Mouse (Mus musculus): ENCODE data around the gene Ccdc51. TPM values are rescaled to one million over a fixed set of nuclear protein-coding genes. Genes with fewer than 3 reads are reported as not detected.

Gene Ccdc51
- polyA plus RNA-seq, 1 experiment, result 8.7 TPM

GRCm38 (mm10) chr9:109080516-109080915, 1.8 kb upstream of the Ccdc51 start:
- TF ChIP-seq GATA1 (IDR thresholded peaks at IDR 0.05; ENCODE audit: low read length), result no peak

GRCm38 (mm10) chr9:109081749-109082123, 557 bp upstream of the Ccdc51 start:
- TF ChIP-seq GATA1 (IDR thresholded peaks at IDR 0.05; ENCODE audit: low read length), result no peak

GRCm38 (mm10) chr9:109084922-109085321, 2.6 kb downstream of the Ccdc51 start:
- no peak for TF ChIP-seq GATA1 (IDR thresholded peaks at IDR 0.05; ENCODE audit: low read length)

- TF ChIP-seq GATA1 (IDR thresholded peaks at IDR 0.05; ENCODE audit: low read length), result no peak
These were observed 5.7 kb downstream of the Ccdc51 start for GRCm38 (mm10) chr9:109087987-109088386.

- TF ChIP-seq GATA1 (IDR thresholded peaks at IDR 0.05; ENCODE audit: low read length), result no peak
These were observed 8.2 kb downstream of the Ccdc51 start for GRCm38 (mm10) chr9:109090446-109090845.

- TF ChIP-seq GATA1 (IDR thresholded peaks at IDR 0.05; ENCODE audit: low read length), result no peak
These were observed 9.5 kb downstream of the Ccdc51 start for GRCm38 (mm10) chr9:109091802-109092201.

- TF ChIP-seq GATA1 (IDR thresholded peaks at IDR 0.05; ENCODE audit: low read length), result no peak
These were observed 10.5 kb downstream of the Ccdc51 start for GRCm38 (mm10) chr9:109092799-109093198.

GRCm38 (mm10) chr9:109093786-109094552, 11.7 kb downstream of the Ccdc51 start:
- no peak for TF ChIP-seq GATA1 (IDR thresholded peaks at IDR 0.05; ENCODE audit: low read length)

- no peak for TF ChIP-seq GATA1 (IDR thresholded peaks at IDR 0.05; ENCODE audit: low read length)
These were observed 12.4 kb downstream of the Ccdc51 start for GRCm38 (mm10) chr9:109094553-109095136.

- TF ChIP-seq GATA1 (IDR thresholded peaks at IDR 0.05; ENCODE audit: low read length), result no peak
These were observed 13.1 kb downstream of the Ccdc51 start, which contains the start of gene Plxnb1 for GRCm38 (mm10) chr9:109095137-109095982. Gene Plxnb1 (plus strand): TSS chr9:109095389.

GRCm38 (mm10) chr9:109096251-109096661, 14.0 kb downstream of the Ccdc51 start:
- TF ChIP-seq GATA1 (IDR thresholded peaks at IDR 0.05; ENCODE audit: low read length), result no peak

- TF ChIP-seq GATA1 (IDR thresholded peaks at IDR 0.05; ENCODE audit: low read length), result no peak
These were observed 14.6 kb downstream of the Ccdc51 start for GRCm38 (mm10) chr9:109096856-109097255.

GRCm38 (mm10) chr9:109097291-109097690, 15.0 kb downstream of the Ccdc51 start:
- TF ChIP-seq GATA1 (IDR thresholded peaks at IDR 0.05; ENCODE audit: low read length), result no peak

- no peak for TF ChIP-seq GATA1 (IDR thresholded peaks at IDR 0.05; ENCODE audit: low read length)
These were observed 15.5 kb downstream of the Ccdc51 start for GRCm38 (mm10) chr9:109097831-109098230.

- no peak for TF ChIP-seq GATA1 (IDR thresholded peaks at IDR 0.05; ENCODE audit: low read length)
These were observed 16.1 kb downstream of the Ccdc51 start for GRCm38 (mm10) chr9:109098366-109098765.

- TF ChIP-seq GATA1 (IDR thresholded peaks at IDR 0.05; ENCODE audit: low read length), result no peak
These were observed 16.7 kb downstream of the Ccdc51 start for GRCm38 (mm10) chr9:109098969-109099368.
